Mouse (Mus musculus) midbrain, embryonic 16.5 days (tissue): Measurements from ENCODE around the gene Szt2. TPM values are rescaled to one million over a fixed set of nuclear protein-coding genes. Genes with fewer than 3 reads are reported as not detected.

ENCODE experiments used
- ATAC-seq: fragments of 200-750 bp; cut with Nextera tagmentation; 2 replicates; pipeline ENCODE4 v1.8.0; 2017; ENCODE audit warnings: moderate TSS enrichment
- H3K27ac ChIP-seq: fragments of 300-500 bp; sonication (generic); 2 replicates; pipeline ENCODE4 v1.5.1; 2014; ENCODE audit warnings: mild to moderate bottlenecking, low read length, mixed read lengths
- H3K27me3 ChIP-seq: fragments of 300-500 bp; sonication (generic); 2 replicates; pipeline ENCODE4 v1.6.1; 2014; ENCODE audit warnings: low read depth, low read length, mixed read lengths; ENCODE audit not compliant: control insufficient read depth, insufficient read depth
- H3K36me3 ChIP-seq: fragments of 300-500 bp; sonication (generic); 2 replicates; pipeline ENCODE4 v1.6.1; 2014; ENCODE audit warnings: mild to moderate bottlenecking, low read length, moderate library complexity, mixed read lengths; ENCODE audit not compliant: control insufficient read depth, insufficient read depth
- H3K4me1 ChIP-seq: fragments of 300-500 bp; sonication (generic); 2 replicates; pipeline ENCODE4 v1.6.1; 2014; ENCODE audit warnings: mild to moderate bottlenecking, low read length, mixed read lengths; ENCODE audit not compliant: control insufficient read depth, insufficient read depth
- H3K4me2 ChIP-seq: fragments of 300-500 bp; sonication (generic); 2 replicates; pipeline ENCODE4 v1.6.1; 2014; ENCODE audit warnings: mild to moderate bottlenecking, low read length, mixed read lengths
- H3K4me3 ChIP-seq: fragments of 300-500 bp; sonication (generic); 2 replicates; pipeline ENCODE4 v1.5.1; 2014; ENCODE audit warnings: low read depth, mild to moderate bottlenecking, low read length, moderate library complexity, mixed read lengths
- H3K9ac ChIP-seq: fragments of 300-500 bp; sonication (generic); 2 replicates; pipeline ENCODE4 v1.6.1; 2014; ENCODE audit warnings: low read depth, low read length, mixed read lengths
- H3K9me3 ChIP-seq: fragments of 300-500 bp; sonication (generic); replicated peaks from 2 replicates; pipeline ENCODE4 v1.6.1; 2014; ENCODE audit warnings: mild to moderate bottlenecking, low read length, mixed read lengths; ENCODE audit not compliant: control insufficient read depth, poor library complexity, severe bottlenecking
- WGBS: fragments of 180-500 bp; shearing (Covaris S2); extraction: QIAGEN DNeasy Blood & Tissue Kit; methylation state at CpG from one replicate; pipeline ENCODE4 v1.1.7; 2014; 5-methylcytosine and 5-hydroxymethylcytosine counted together
- polyA plus RNA-seq: library from polyadenylated mRNA; unstranded; fragments of >200 nt; fragmentation: Nextera tagmentation; extraction: Ambion mirVana; gene quantifications from 2 replicates; pipeline ENCODE4 v1.2.1, GENCODE M21; 2015

Szt2 gene
- polyA plus RNA-seq, 1 experiment from 2014 or later = 8.7 TPM

DNA sequence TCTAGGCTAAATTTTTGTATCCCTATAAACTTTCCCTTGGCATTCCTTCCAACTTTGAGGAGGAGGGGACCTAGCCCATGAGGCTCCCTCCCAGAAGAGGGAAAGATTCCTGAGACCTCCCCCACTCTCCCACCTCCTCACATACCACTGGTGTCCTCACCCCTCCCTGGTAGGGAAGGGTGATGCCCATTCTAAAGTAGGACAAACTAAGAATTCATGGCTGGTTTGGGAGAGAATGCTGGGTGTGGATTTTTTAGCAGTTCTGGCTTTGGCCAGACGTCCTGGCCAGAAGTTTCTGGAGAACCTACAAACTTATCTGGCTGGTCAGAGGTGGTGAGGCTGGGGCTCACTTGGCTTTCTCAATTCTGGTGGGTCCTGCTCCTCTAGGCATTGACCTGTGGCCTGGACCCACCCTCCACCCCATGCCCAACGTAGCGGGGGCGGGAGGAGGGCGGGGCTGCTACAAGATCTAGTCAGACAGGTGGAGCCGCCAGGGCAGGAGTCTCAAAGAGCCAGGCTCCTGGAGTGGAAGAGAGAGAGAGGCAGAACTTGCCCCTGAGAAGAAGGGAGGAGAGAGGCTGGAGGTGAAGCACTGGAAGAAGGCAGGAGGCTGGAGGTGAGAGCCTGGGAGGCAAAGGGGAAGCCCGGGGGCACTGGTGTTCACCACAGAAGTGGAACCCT lies 20.3 kb upstream of the Szt2 start:
- Histone ChIP-seq H3K36me3 (peaks cover 8% of the 10 kb centered on the region; the same call in 1 of the 2 replicates), H3K4me2 (no peak overlapping the region), H3K9ac (no peak overlapping the region), H3K9me3 (no peaks in the 10 kb centered on the region), H3K4me3 (no peak overlapping the region), H3K4me1 (peaks cover 10% of the 10 kb centered on the region), H3K27me3 (no peaks in the 10 kb centered on the region), H3K27ac (no peak overlapping the region)
- ATAC-seq = no peak
- 70% methylated on average over 7 of the region's 7 CpGs for WGBS

DNA sequence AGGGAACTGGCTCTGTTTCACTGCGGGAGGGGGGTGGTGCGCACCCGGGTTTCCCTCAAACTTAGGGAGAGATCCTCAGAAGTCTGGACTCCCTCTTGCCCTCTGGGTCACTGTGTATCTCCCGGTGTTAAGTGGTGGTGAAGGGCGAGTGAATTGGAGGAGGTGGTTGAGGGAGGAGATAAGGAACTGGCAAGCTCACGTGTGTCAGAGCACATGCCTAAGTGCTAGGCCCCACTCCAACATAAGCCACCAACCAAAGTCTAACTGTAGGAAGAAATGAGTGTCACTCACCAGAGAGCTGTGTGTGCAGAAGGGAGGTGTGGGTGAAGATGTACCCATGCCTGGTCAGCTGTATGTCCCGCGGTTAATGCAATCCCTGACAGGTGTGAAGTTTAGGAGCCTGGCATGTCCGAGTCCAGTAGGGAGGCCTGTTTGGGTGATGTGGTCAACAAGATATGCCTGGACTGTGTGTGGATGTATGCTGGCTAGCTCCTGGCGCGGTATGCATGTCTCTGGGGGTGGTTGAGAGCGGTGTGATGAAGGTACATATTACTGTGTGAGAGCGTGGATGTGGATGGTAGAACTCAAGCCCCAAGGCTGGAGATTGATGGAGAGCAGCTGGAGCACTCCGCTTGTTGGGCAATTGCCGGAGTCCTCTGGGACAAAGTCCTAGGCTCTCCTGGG lies 19.6 kb upstream of the Szt2 start:
- Histone ChIP-seq H3K4me1 (peaks cover 10% of the 10 kb centered on the region), H3K9me3 (no peaks in the 10 kb centered on the region), H3K27me3 (no peaks in the 10 kb centered on the region), H3K4me2 (peak overlapping the region; percentile 72), H3K36me3 (peaks cover 8% of the 10 kb centered on the region; the same call in 1 of the 2 replicates), H3K4me3 (peak overlapping the region; percentile 45), H3K9ac (peak overlapping the region; percentile 73), H3K27ac (peak overlapping the region; percentile 65; the same call in 1 of the 2 replicates)
- 55% methylated on average over 15 of the region's 15 CpGs for WGBS
- ATAC-seq = peak; percentile 17; the same call in 1 of the 2 replicates

- Histone ChIP-seq H3K9ac (peak within 1 kb of the TSS; percentile 73), H3K4me1 (peaks cover 10% of the 10 kb centered on the region), H3K36me3 (peaks cover 8% of the 10 kb centered on the region; the same call in 1 of the 2 replicates), H3K4me2 (peak within 1 kb of the TSS; percentile 72), H3K27ac (peak within 1 kb of the TSS; percentile 65), H3K4me3 (peak within 1 kb of the TSS; percentile 45), H3K27me3 (no peaks in the 10 kb centered on the region), H3K9me3 (no peaks in the 10 kb centered on the region)
- 2% methylated on average over 25 of the region's 31 CpGs for WGBS
- ATAC-seq = peak; percentile 90
Measured at GRCm38 (mm10) chr4:118427768-118428451, 18.8 kb upstream of the Szt2 start, which contains the start of gene Elovl1. Gene Elovl1 (plus strand): TSS chr4:118428093.

DNA sequence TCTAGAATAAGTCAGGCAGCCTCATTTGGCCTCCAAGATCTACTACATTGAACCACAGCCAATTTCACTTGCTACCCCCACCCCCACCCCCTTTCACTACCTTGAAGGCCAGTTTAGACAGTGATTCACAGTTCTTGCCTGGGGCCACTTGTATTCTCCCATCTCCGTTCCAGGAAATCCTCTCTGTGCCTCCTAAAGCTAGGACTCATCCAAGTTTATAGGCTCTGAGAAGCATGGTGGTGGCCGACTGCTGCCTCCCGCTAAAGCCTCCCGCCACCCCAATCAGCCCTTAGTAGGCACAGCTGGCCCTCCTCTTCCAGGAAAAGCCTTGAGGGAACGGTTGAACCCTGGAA lies 18.3 kb upstream of the Szt2 start:
- Histone ChIP-seq H3K9ac (peak overlapping the region; percentile 73), H3K4me3 (peak overlapping the region; percentile 45), H3K36me3 (peaks cover 8% of the 10 kb centered on the region; the same call in 1 of the 2 replicates), H3K4me2 (peak overlapping the region; percentile 72), H3K4me1 (peaks cover 10% of the 10 kb centered on the region), H3K27me3 (no peaks in the 10 kb centered on the region), H3K27ac (peak overlapping the region; percentile 12), H3K9me3 (no peaks in the 10 kb centered on the region)
- WGBS = 4% methylated on average over 5 of the region's 5 CpGs
- ATAC-seq = peak; percentile 32

DNA sequence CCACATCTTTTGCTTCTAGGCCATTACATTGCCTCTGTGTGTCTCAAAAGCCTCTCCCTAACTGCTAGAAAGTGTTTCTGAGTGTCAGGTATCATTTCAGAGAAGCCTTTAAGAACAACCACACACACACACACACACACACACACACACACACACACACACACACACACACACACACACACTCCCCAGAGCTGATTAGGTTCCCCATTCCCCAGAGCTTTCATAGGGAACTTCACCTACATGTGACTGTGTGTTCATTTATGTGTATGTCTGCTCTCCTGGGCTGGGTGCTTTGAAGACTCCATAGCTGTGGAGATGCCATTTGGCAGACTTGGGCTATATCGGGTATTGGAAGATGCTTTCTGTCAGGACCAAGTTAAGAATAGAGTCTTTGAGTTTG lies 16.3 kb upstream of the Szt2 start:
- H3K9me3 ChIP-seq = no peaks in the 10 kb centered on the region

DNA sequence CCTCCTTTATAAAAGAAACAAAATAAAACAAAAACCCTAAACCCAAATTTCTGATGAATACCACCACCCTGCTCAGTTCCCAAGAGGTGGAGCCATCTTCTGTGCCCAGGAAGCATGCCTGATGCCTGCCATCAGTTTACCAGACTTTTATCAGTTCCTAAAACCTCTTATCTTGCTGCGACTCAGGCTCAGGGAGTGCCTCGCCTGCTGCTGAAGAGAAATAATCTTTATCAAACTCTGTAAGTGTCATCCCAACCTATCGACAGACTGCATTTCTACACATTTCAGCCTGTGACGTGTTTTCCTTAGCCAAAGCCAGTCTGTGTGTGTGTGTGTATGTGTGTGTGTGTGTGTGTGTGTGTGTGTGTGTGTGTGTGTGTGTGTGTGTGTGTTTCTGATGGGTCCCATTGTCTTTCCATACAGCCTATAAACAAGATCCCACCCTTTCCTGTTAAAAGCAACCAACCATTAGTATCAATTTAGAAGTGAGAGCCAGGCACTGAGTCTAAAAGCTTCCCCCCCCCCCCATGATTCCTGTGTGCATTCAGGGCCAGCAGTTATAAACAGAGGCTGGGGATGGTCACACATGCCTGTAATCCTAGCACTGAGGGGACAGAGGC lies 15.6 kb upstream of the Szt2 start:
- Histone ChIP-seq H3K9me3 (no peaks in the 10 kb centered on the region), H3K9ac (no peak overlapping the region), H3K36me3 (peaks cover 8% of the 10 kb centered on the region; the same call in 1 of the 2 replicates), H3K27ac (no peak overlapping the region), H3K4me2 (no peak overlapping the region), H3K4me1 (peaks cover 10% of the 10 kb centered on the region), H3K4me3 (no peak overlapping the region), H3K27me3 (no peaks in the 10 kb centered on the region)
- ATAC-seq = no peak
- WGBS = 90% methylated on average over 4 of the region's 4 CpGs

More for the DNA sequence above, 16.3 kb upstream of the Szt2 start:
- ATAC-seq = no peak
- Histone ChIP-seq H3K36me3 (peaks cover 4% of the 10 kb centered on the region; the same call in 1 of the 2 replicates), H3K4me3 (no peak overlapping the region), H3K27me3 (no peaks in the 10 kb centered on the region), H3K27ac (no peak overlapping the region), H3K4me2 (no peak overlapping the region), H3K4me1 (peaks cover 10% of the 10 kb centered on the region), H3K9ac (no peak overlapping the region)
- 91% methylated on average over 1 of the region's 1 CpGs for WGBS

DNA sequence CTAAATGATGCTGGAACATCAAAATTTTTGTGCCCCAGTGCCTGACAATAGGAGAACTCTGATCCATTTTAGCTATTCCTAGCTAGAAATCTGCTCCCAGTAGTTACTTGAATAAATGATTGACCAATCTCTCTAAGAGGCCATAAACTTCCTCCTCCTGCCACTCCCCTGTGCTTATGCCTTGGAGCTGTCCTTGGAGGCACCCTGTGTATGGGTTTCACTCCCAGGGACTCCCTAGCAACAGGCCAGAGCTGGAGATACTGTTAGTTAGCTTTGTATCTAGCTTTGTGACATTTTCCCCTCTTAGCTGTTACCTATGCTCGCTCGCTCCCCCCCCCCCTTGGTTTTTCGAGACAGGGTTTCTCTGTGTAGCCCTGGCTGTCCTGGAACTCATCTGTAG lies 12.3 kb upstream of the Szt2 start:
- no peaks in the 10 kb centered on the region for H3K9me3 ChIP-seq

DNA sequence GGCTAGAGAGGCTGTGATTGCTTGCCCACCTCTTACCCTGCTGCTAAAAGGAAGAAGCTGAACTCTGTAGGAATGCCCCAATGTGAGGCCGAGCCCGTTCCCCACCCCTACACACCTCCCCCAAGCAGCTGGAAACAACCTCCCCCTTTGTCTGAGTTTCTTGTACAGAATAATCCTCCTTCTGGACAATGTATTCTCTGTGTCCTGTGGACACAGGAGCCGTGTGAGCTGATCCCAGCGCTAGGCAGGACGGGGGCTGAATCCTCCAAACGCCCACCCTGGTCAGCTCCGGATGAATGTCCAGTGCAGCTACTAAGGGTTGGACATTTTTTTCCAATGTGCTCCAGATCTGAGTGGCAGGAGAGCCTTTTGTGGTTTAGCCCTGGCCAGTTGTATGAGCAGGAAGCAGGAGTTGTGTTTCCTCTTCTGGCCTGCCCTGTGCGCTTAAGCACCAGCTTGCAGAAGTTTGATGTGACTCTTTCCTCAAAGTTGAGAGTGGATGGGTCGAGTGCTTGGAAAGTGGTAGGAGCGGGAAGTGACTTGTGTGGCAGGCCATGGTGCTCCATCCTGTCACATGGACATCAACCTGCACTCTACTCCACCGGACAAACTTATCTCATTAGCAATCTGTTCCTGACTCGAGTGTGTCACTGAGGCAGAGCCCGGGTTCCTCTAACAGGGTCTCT lies 8.2 kb upstream of the Szt2 start:
- H3K27ac ChIP-seq = no peak overlapping the region
- ATAC-seq = no peak
- no peaks in the 10 kb centered on the region for H3K4me1 ChIP-seq
- no peak overlapping the region for H3K4me2 ChIP-seq
- peaks cover 32% of the 10 kb centered on the region for H3K36me3 ChIP-seq
- no peaks in the 10 kb centered on the region for H3K9me3 ChIP-seq
- H3K27me3 ChIP-seq = no peaks in the 10 kb centered on the region
- H3K4me3 ChIP-seq = no peak overlapping the region
- 79% methylated on average over 13 of the region's 13 CpGs for WGBS
- no peak overlapping the region for H3K9ac ChIP-seq

More for the DNA sequence above, 12.3 kb upstream of the Szt2 start:
- no peak overlapping the region for H3K27ac ChIP-seq
- H3K36me3 ChIP-seq = peaks cover 14% of the 10 kb centered on the region
- H3K4me1 ChIP-seq = no peaks in the 10 kb centered on the region
- no peak overlapping the region for H3K9ac ChIP-seq
- 97% methylated on average over 3 of the region's 3 CpGs for WGBS
- no peak for ATAC-seq
- H3K4me3 ChIP-seq = no peak overlapping the region
- H3K4me2 ChIP-seq = no peak overlapping the region
- H3K27me3 ChIP-seq = no peaks in the 10 kb centered on the region
